Mouse (Mus musculus): ENCODE data around the gene Srrm3.

Srrm3 gene

DNA sequence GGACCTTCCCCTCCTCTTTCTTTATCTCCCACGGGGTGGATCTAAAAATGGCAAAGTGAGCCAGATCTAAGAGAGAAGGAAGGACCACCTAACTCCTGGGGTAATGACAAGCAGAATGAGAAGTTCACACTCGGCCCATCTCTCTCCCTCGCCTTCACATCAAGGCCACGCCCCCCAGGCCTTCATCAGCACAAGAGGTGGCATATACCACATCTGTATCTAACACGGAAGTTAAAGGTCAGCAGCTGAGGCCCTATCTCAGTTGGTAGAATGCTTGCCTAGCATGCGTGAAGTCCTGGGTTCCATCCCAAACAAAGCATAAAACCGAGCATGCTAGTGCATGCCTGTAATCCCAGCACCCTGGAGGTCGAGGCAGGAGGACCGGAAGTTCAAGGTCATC, 67.1 kb downstream of the Srrm3 start:
- no peak for DNase-seq

DNA sequence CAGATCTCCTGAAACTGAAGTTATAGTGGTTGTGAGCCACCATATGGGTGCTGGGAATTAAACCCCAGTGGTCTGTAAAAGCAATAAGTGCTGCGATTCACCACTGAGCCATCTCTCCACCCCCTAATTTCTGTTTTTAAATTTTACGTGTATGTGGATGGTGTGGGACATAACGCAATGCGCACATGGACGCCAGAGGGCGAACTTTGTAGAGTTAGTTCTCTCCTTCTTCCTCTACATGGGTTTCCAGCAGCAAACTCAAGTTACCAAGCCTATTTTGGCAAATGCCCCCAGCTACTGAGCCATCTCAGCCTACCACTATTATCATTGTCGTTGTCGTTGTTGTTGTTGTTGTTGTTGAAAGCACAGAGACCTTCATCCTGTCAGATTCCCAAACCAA, 70.5 kb downstream of the Srrm3 start:
- DNase-seq: peak; percentile 48

DNA sequence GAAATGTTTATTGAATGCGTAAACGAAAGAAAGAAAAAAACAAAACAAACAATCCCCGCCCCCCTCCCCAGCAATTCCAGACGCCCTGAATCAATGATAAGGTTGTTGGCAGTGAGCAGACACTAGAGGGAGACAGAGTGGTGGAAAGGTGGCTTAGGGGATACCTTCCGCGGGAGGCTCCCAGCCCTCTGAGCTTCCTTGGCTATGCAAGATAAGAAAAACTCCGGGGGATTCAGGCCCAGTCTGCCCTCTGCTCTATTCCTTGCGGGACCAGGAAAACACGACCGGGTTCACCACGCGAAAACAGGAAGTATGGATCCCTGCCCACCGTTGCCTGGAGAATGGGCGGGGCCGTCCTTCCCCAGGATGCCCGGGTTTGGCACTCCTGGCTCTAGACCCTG, 71.1 kb downstream of the Srrm3 start:
- peak; percentile 26 for DNase-seq

DNA sequence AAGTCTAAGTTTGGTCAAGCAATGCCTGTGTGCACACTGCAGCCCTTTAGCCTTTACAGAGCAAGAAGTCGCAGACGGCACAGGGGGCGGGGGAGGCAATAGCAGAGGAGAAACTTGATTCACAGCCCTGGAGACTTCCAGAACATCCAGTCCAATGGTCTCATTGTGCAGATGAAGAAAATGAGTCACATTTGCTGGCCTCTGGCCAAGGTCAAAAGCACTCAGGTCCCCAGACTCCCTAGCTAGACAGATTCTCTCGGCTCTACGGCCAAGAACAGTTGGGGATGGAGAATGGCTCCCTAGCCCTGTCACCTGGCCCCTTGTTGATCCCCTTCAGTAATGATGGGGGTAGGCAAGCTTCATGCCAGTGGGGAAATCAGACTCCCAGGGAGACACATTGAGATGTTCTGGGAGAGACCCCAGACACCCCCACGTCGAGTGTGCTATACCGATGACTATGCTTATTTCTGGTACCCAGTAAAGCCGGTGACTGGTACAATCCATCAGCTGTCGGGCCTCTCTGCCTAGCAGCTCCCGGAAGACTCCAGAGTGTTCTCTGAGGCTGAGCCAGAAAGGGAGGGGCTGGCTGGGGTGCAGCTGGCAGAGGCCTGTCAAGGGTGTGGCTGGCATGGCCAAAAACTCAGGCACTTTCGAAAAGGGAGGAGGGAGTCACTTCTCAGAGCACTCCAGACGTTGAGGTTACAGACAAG, 72.9 kb downstream of the Srrm3 start:
- no peak for DNase-seq

DNA sequence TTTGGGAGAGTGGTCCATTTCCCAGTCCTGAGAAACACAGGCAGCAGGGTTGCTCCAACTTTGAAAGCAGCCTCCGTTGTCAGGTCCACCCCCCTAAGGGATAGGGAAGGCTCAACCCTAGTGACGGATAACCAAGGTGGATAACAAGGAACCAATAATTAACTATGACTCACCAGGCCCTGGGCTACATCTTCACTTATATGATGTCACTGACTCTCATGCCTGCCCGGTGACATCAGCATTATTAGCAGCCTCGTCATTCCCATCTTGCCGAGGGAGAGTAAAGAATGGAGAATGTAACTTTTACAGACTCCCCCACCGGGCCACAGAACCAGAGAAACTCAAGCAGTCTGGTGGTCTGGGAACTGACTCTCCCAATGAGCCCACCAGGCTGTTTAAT, 78.0 kb downstream of the Srrm3 start:
- no peak for DNase-seq

DNA sequence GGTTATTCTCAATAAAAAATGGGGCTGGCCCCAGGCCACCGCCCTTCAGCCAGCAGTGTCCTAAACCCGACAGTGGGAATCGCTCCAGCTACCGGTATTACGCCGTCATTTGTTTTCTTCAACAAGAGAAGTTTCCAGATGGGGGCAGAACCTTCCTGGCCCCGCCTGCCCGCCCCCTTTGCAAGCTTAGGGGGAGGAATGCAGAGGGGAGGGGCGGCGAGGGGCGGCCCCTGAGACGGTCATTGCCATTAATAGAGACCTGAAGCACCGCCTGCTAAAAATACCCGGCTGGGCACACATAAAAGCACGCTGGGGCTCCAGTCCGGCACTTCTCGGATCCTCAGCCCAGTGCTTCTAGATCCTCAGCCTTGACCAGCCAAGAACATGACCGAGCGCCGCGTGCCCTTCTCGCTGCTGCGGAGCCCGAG, 81.0 kb downstream of the Srrm3 start, which contains the start of gene Hspb1:
TSS of gene Hspb1 (plus strand) at position 245 of the 428 bp plus-strand sequence.
- no peak for DNase-seq

DNA sequence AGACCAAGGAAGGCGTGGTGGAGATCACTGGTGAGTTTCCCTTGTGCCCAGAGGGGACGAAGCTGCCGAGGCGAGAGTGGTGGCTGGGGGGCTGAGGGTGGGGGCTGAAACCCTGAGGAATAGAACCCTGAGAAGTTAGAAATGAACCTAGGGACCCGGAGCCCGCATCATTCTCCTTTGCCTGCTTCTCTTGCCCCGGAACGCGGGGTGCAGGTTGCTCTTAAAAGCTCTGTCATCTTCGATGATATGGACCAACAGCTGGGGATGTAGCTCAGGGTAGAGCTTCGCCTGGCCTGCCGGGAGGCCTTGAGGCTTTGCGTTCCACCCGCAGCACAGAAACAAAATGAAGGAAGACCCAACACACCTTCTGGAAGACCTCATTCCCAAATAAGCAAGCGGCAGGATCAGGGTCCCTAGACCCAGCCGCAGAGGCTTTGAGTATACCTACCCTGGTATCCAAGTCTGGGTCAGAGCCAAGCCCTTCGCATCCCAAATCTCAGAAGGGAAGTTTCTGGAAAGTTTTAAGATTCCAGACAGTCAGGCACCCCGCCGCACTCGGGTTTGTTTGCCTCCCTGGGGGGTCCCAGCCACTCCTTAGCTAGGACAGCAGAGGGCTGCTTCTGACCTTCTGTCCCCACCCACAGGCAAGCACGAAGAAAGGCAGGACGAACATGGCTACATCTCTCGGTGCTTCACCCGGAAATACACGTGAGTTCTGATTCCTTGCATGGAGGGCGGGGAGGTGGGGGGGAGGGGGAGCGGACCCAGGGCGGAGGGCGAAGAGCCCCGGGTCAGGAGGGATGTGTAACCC, 81.9 kb downstream of the Srrm3 start:
- no peak for DNase-seq

DNA sequence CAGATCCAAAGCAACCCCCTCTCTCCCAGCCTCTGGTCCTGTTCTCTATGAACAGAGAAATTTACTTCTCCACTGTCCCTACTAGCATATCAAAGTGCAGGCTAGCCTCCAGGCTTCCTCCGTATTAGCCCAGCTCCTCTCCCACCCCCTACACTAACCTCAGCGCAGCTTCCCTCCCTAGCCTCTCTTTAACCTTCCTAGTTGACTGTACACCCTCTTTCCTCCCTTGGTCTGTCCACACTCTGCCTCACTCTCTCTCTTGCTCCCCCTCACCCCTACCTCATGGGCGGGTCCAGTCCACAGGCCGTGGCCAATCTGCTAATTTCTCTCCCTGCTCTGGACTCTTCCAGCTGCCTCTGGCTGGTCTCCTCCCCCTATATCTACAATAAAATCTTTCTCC, 83.6 kb downstream of the Srrm3 start:
- no peak for DNase-seq

DNA sequence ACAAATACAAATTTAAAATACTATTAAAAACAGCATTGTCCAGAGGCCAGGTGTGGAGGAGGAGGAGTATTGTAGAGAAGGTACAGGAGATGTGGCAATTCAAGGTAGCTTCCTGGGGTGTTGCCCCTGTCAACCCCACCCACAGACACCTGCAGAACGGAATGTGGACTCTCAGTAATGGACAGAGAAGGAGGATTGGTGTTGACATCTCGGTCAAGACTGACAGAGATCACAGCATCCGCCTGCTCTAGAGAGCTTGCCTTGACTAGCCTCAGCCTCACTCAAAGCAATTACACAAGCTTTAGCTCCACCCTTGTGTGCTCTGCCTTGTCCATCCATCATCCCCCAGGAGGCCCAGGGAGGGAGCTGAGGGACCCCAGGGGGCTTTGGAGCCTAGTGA, 84.2 kb downstream of the Srrm3 start:
- no peak for DNase-seq

DNA sequence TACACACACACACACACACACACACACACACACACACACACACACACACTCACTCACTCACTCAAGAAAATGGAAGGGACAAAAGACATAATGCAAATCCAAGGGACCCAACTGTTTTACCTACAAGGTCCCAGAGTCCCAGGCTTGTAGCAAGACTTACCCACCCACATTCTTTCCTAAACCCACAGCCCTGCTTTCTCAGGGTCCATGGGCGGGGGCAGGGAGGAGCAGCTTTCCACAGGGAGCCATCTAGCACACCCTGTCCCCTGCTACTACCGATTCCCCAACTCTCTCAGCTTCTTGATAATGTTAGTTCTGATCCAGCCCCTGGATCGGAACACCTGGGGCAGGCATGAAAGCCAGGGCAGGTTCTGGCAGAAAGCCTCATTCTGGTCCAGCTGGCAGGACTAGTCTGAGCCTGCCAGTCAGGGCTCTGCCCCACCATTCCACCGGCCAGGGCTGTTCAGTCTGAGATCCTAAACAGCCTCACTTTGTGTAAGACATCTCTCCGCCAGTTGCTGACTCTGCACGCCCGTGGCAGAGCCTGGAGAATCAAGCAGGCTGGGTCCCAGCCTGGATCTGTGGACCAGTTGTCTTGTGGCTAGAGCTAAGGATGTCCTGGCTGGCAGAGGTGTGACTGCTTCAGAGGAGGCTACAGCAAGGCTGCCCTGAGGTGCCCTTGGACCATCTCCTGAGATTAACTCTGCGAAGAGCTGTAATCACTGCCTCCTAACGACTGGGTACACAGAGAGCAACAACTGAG, 86.1 kb downstream of the Srrm3 start:
- no peak for DNase-seq

DNA sequence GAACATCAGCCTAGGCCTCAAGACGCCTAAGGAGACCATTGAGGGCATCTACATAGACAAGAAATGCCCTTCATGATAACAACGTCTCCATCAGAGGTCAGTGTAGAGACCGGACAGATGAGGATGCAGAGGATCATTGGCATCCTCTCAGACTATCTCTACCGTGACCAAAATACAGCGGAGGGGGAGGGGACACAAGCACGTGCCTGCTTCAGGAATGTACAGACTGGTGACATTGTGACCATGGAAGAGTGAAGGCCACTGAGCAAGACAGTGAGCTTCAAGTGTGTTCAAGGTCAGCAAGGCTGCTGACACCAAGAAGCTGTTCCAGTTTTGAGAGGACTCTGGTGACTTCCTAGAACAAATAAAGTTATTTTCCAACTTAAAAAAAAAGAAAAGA, 88.3 kb downstream of the Srrm3 start:
- no peak for DNase-seq

DNA sequence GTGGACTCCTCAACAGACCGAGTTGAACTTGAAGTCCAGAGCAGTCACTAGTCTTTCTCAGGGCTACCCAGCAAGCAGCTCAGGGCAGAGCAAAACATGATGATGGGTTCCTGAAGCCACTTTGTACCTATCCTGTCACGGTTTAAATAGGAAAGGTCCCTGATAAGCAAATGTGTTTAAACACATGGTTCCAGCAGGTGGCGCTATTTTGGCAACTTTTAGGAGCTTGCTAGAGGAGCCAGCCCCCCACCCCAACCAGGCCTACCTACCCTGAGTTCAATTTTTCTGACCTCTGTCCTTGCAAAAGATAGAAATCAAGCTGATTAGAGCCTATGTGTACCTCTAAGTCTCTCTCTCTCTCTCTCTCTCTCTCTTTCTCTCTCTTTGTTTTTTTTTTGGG, 91.3 kb downstream of the Srrm3 start:
- peak; percentile 58 for DNase-seq

DNA sequence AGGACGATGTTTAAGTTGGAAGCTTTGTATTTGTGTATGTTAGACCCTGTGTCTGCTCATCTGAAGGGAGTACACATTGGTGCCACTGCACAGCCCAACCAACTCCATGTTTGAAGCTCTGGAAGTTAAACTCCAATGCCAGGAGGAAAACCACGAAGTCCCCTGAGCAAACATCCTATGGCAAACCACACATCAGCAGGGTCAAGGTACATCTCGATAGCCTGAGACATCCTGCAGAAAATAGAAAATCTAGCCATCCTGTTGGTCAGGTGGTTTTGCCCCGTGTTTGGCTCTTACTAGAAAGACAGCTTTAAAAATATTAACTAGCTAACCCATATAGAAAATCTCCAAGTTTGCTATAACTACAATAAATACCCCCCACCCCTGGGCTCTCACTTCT, 92.3 kb downstream of the Srrm3 start:
- no peak for DNase-seq

DNA sequence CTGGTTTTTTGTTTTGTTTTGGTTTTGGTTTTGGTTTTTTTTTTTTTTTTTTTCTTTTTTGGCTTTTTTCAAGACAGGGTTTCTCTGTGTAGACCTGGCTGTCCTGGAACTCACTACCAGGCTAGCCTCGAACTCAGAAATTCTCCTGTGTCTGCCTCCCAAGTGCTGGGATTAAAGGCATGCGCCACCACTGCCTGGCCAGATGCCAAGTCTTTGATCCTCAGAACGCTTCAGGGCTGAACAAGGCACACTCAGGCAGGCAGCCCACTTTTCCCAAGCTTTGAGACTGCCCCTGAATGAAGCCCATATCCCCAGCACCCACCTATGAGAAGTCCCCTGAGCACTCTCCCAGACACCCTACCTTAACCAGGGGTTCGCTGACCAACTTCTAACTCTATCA, 93.1 kb downstream of the Srrm3 start:
- no peak for DNase-seq

DNA sequence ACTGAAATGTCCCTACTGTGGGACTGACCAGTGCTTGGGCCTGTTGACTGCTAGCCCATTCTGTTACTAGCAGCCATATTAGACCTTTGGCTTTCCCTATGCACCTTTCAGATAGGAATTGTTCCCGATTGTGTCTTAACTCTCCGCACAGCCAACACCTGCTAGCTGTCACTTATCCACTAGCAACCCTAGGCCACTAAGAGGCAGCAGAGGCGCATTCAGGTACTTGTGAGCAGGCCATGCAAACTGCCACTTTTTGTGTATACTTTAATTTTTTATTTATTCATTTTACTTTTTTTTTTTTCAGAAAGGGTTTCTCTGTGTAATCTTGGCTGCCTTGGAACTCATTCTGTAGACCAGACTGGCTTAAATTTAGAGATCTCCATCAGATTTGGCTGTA, 94.0 kb downstream of the Srrm3 start:
- no peak for DNase-seq

DNA sequence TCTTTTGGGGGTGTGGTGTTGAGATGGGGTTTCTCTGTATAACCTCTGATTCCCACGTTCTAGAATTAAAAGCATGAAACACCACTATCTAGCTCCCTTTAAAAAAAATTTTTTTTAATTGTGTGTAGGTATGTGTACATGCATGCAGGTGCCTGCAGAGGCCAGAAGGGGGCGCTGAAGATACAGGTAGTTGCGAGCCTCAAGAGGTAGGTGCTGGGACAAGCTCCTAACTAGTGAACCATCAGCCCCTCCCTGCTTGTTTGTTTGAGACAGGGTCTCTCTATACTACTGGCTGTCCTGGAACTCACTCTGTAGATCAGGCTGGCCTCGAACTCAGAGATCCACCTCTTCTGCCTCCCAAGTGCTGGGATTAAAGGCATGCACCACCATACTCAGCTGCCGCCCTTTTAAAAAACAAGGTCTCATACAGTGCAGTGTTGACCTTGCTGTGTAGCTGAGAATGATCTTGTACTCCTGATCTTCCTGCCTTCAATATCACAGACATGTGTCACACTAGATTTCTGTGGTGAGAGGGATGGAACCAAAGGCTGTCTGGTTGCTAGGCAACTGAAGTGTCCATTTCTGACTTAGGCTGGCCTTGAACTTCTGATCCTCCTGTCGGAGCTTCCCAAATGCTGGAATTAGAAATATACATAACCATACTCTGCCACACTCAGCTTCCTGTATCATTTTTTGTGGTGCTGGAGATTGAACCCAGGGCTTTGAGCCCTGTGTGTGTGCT, 94.8 kb downstream of the Srrm3 start:
- DNase-seq: peak; percentile 30

DNA sequence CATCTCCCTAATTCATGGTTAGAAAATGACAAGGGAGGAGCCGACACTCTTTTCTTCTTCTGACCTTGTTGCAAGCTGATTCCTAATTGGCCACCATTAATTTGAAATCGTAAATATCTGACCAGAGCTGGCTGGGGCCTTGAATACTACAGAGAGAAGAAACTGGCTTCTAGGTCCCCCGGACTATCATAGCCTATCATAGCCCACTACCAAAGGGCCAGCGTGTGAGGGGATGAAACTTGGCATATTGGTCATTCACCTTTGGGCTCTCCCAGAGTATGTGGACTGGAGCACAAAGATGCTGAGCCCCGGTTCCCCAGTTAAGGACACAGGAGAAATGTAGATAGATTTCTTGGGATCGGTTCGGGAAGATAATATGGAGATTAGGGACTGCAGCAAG, 96.4 kb downstream of the Srrm3 start:
- no peak for DNase-seq

DNA sequence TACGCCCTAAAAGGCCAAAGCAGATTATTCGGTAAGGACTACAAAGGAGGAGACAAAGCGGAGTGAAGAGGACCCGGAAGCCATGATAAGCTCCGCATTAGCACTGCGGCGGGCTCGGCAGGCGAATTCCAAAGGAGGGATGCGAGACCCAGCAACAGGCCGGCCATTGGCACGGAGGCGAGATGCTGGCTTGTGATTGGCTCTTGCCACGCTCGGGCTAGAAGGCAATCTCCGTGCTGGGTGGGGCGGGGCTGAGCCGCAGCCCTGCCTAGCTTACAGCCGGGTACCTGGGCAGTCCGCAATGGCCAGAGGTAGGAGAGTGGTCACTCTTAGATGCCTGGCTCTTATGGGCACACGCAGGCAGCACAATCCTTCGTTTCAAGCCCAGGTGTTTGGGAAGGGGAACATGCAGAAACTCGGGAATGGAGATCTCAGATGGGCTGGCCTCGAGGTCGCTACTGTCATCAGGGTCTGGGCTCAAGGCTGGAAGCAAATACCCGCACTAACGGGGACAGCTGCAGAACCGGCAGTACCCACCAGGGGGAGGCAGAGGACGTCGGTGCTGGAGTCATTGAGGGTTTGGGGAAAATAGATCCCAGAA, 97.0 kb downstream of the Srrm3 start:
- peak; percentile 76 for DNase-seq

DNA sequence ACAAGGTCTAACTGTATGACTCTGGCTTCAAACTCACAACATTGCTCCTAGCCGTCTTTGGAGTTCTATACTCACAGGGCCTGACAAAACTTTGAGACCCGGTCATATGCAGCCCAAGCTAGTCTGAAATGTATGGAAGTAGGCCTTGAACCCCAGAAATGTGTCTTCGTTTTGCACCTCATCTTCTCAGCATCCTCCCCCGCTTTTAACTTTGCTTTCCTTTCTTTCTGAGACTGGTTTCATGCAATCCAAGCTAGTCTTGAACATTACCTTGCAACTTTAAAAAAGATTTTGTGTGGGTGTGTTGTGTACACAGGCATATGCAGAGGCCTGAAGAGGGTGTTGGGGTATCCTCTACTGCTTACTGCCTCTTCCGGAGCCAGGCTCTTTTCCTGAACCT, 97.6 kb downstream of the Srrm3 start:
- no peak for DNase-seq

DNA sequence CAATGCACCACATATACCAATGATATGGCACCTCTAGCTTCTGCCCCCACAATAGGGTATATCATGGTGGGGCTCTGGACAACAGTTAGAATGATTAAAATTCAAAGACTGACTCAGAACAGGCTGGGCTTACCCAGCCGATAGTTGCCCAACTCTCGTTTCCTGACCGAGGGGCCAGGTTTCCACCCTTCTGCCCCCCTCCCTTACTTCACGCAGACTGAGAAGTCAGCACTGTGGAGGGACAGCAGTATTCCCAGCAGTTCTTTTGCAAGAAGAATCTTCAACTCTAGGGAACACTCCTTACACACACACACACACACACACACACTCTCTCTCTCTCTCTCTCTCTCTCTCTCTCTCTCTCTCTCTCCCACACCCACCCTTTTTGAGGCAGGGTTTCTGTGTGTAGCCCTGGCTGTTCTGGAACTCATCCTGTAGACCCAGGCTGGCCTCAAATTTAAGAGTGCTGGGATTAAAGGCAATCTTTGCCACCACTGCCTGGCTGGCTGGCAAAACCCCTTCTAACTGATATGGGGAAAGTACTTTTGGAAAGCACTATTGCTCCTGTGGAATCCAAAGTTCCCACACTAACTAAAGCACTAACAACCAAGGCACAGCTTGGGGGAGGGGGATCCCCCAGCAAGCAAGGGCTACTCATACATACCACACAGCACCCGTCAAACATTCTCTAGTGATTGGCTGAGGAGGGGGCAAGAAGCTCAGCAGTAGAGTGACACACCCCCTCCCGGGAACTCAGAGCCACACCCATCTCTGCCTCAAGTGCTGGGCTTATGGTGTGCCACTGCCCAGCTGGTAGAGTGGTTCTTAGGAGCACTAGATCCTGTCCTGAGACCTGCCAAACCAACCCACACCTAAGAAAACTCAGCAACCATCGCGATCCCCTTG, 98.9 kb downstream of the Srrm3 start:
- DNase-seq: no peak

DNA sequence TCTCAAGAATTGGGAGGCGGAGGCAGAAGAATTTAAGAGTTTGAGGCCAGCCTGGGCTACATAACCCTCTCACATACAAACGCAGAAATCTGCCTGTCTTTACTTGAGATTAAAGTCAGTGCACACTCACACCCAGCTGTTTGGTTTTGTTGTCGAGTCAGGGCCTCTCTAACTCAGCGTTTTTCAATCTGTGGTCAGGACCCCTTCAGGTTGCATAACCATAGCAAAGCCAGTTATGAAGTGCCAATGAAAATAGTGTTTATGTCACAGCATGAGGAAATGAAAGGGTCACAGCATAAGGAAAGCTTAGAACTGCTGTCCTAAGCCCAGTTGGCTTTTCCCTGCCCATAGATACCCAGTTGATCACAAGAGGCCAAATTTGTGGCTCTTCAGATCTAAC, 100.2 kb downstream of the Srrm3 start:
- DNase-seq: no peak

All from thymus, postnatal 25 days (tissue).